Mouse (Mus musculus): Measurements from ENCODE around the gene Vmn2r60. TPM values are rescaled to one million over a fixed set of nuclear protein-coding genes. Genes with fewer than 3 reads are reported as not detected.
"Not testable (repeated sequence)": the region's sequence is repeated elsewhere in the genome, so short reads cannot be mapped to it uniquely, and the experiment has no call there.

Gene Vmn2r60
- polyA plus RNA-seq (2014; fragmentation: Nextera tagmentation; extraction: Ambion mirVana), result not detected in 2 replicates

DNA sequence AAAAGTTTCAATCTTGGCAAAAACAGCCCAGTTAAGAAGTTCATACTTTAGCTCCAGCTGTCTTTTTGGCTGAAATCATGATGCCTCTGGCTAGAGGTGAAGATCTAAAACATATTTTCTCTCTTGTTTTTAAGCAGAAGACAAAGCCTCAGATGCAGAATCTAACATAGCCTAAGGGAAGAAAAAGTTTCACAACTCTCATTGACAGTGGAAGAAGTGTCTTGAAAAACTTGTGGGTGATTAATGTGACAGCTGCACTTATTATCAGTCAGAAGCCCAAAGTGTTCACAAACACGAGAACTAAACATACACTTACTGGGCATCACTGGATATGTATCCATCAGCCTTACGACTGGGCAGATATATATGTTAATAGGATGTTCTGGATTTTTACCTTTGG lies at the start of gene Vmn2r60:
Gene Vmn2r60 (plus strand): TSS at position 301 of the 400 bp plus-strand sequence.
- H3K9ac ChIP-seq (replicated peaks; ENCODE audit: low read length), result no peak within 1 kb of the TSS
- H3K27ac ChIP-seq (replicated peaks; ENCODE audit: low read depth, low read length), result no peak within 1 kb of the TSS
- no peak for DNase-seq
- H3K9me3 ChIP-seq (ENCODE audit: control insufficient read depth, low read length), result peaks cover 8% of the 10 kb centered on the region
- no peak for ATAC-seq (ENCODE audit: low FRiP score, low TSS enrichment)
- H3K27me3 ChIP-seq (ENCODE audit: control insufficient read depth, insufficient read depth, low read length), result no peaks in the 10 kb centered on the region
- 75% methylated on average over 2 of the region's 2 CpGs for WGBS
- H3K4me3 ChIP-seq (replicated peaks; ENCODE audit: low read depth, low read length), result no peak within 1 kb of the TSS
- H3K4me1 ChIP-seq (ENCODE audit: control insufficient read depth, insufficient read depth, low read length), result no peaks in the 10 kb centered on the region
- H3K4me2 ChIP-seq (ENCODE audit: low read length), result no peak within 1 kb of the TSS
- H3K36me3 ChIP-seq (ENCODE audit: control insufficient read depth, insufficient read depth, low read length), result no peaks in the 10 kb centered on the region

DNA sequence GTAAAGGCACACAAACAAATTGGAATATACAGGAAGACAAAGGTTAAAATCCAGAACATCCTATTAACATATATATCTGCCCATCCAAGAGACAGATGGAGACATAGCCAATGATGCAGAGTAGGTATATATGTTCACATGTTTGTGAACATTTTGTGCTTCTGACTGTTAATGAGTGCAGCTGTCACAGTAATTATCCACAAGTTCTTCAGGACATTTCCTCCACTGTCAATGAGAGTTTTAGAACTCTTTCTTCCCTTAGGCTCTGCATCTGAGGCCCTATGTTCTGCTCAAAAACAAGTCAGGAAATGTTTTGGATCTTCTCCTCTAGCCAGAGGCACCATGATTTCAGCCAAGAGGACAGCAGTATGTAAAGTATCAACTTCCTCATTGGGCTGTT lies 48.6 kb upstream of the Vmn2r60 start, which contains the start of gene Vmn2r59:
Gene Vmn2r59 (minus strand): TSS at position 101 of the 400 bp plus-strand sequence.
- Histone ChIP-seq H3K4me1 (ENCODE audit: control insufficient read depth, insufficient read depth, low read length) (no peaks in the 10 kb centered on the region), H3K9ac (replicated peaks; ENCODE audit: low read length) (no peak within 1 kb of the TSS), H3K9me3 (ENCODE audit: control insufficient read depth, low read length) (peaks cover 17% of the 10 kb centered on the region), H3K4me2 (ENCODE audit: low read length) (no peak within 1 kb of the TSS), H3K4me3 (replicated peaks; ENCODE audit: low read depth, low read length) (no peak within 1 kb of the TSS), H3K27me3 (ENCODE audit: control insufficient read depth, insufficient read depth, low read length) (no peaks in the 10 kb centered on the region), H3K27ac (replicated peaks; ENCODE audit: low read depth, low read length) (no peak within 1 kb of the TSS), H3K36me3 (ENCODE audit: control insufficient read depth, insufficient read depth, low read length) (no peaks in the 10 kb centered on the region)
- ATAC-seq (ENCODE audit: low FRiP score, low TSS enrichment) (no peak), DNase-seq (no peak)

DNA sequence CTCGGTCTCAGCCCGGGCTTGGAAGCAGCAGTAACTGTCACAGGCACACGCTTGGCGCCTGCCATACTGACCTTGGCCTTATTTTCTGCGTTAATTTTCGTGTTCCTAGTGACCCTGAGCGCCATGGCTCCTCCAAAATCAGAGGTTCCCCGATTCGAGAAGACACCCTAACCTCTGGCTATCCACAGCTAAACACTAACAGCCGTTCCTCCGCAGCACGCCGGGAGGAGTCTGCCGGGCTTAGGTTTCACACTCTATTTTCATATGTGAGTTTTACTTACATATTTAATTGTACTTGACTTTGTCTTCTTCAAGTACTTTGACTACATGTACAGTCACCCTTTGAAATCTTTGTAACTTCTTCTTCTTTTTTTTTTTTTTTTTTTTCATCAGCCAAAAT lies 509 bp upstream of the Vmn2r60 start:
- H3K27me3 ChIP-seq (ENCODE audit: control insufficient read depth, insufficient read depth, low read length); H3K27ac ChIP-seq (replicated peaks; ENCODE audit: low read depth, low read length); ATAC-seq (ENCODE audit: low FRiP score, low TSS enrichment); H3K4me2 ChIP-seq (ENCODE audit: low read length); H3K36me3 ChIP-seq (ENCODE audit: control insufficient read depth, insufficient read depth, low read length); DNase-seq; H3K9ac ChIP-seq (replicated peaks; ENCODE audit: low read length); H3K4me3 ChIP-seq (replicated peaks; ENCODE audit: low read depth, low read length); H3K4me1 ChIP-seq (ENCODE audit: control insufficient read depth, insufficient read depth, low read length): not testable (repeated sequence)
- WGBS, result 84% methylated on average over 13 of the region's 14 CpGs
- H3K9me3 ChIP-seq (ENCODE audit: control insufficient read depth, low read length), result peaks cover 12% of the 10 kb centered on the region

Other genes with a start within 250 kb of the Vmn2r60 start
- not detected in 2 replicates for gene Vmn2r58, start 235.1 kb upstream of the Vmn2r60 start, polyA plus RNA-seq (2014; fragmentation: Nextera tagmentation; extraction: Ambion mirVana)
- gene Vmn2r59, start 48.7 kb upstream of the Vmn2r60 start, polyA plus RNA-seq (2014; fragmentation: Nextera tagmentation; extraction: Ambion mirVana), result not detected in 2 replicates
- gene Vmn2r61, start 152.3 kb downstream of the Vmn2r60 start, polyA plus RNA-seq (2014; fragmentation: Nextera tagmentation; extraction: Ambion mirVana), result not detected in 2 replicates